Mouse (Mus musculus) midbrain, embryonic 12.5 days (tissue): ENCODE data around the gene Zic5. TPM values are rescaled to one million over a fixed set of nuclear protein-coding genes. Genes with fewer than 3 reads are reported as not detected.
"Not testable (repeated sequence)": the region's sequence is repeated elsewhere in the genome, so short reads cannot be mapped to it uniquely, and the experiment has no call there.

Source experiments
- ATAC-seq: fragments of 200-750 bp; cut with Nextera tagmentation; 2 replicates; pipeline ENCODE4 v1.8.0; 2017; ENCODE audit warnings: low read depth, moderate TSS enrichment, moderate library complexity; ENCODE audit not compliant: low FRiP score
- H3K27ac ChIP-seq: fragments of 300-500 bp; sonication (generic); replicated peaks from 2 replicates; pipeline ENCODE4 v1.5.1; 2016; ENCODE audit warnings: mild to moderate bottlenecking
- H3K27me3 ChIP-seq: fragments of 300-500 bp; sonication (generic); 2 replicates; pipeline ENCODE4 v1.6.1; 2016; ENCODE audit warnings: mild to moderate bottlenecking
- H3K36me3 ChIP-seq: fragments of 300-500 bp; sonication (generic); 2 replicates; pipeline ENCODE4 v1.6.1; 2016
- H3K4me1 ChIP-seq: fragments of 300-500 bp; sonication (generic); 2 replicates; pipeline ENCODE4 v1.6.1; 2016
- H3K4me2 ChIP-seq: fragments of 300-500 bp; sonication (generic); replicated peaks from 2 replicates; pipeline ENCODE4 v1.6.1; 2016; ENCODE audit warnings: mild to moderate bottlenecking, moderate library complexity
- H3K4me3 ChIP-seq: fragments of 300-500 bp; sonication (generic); 2 replicates; pipeline ENCODE4 v1.5.1; 2016; ENCODE audit warnings: mild to moderate bottlenecking
- H3K9ac ChIP-seq: fragments of 300-500 bp; sonication (generic); replicated peaks from 2 replicates; pipeline ENCODE4 v1.6.1; 2016; ENCODE audit warnings: mild to moderate bottlenecking, moderate library complexity
- H3K9me3 ChIP-seq: fragments of 300-500 bp; sonication (generic); 2 replicates; pipeline ENCODE4 v1.6.1; 2016; ENCODE audit warnings: mild to moderate bottlenecking
- WGBS: fragments of 180-500 bp; shearing (Covaris S2); methylation state at CpG from one replicate; pipeline ENCODE4 v1.1.7; 2016; 5-methylcytosine and 5-hydroxymethylcytosine counted together
- polyA plus RNA-seq: library from polyadenylated mRNA; unstranded; fragments of >200 nt; fragmentation: Nextera tagmentation; extraction: Ambion mirVana; gene quantifications from 2 replicates; pipeline ENCODE4 v1.2.1, GENCODE M21; 2016

The Zic5 gene
- polyA plus RNA-seq, 1 experiment from 2014 or later: 15.7 TPM

- peak overlapping the region; percentile 23 for H3K4me3 ChIP-seq
- peaks cover 31% of the 10 kb centered on the region for H3K4me1 ChIP-seq
- H3K27ac ChIP-seq: peak overlapping the region; percentile 99
- WGBS: 17% methylated on average over 10 of the region's 31 CpGs
- no peaks in the 10 kb centered on the region for H3K36me3 ChIP-seq
- peak overlapping the region; percentile 71 for H3K4me2 ChIP-seq
- no peaks in the 10 kb centered on the region for H3K9me3 ChIP-seq
- no peak for ATAC-seq
- H3K27me3 ChIP-seq: peaks cover 84% of the 10 kb centered on the region
- H3K9ac ChIP-seq: 0 out of 2 replicates have a peak overlapping the region, but pooled peaks have one; percentile 97
Measured at GRCm38 (mm10) chr14:122471449-122472085, 6.1 kb upstream of the Zic5 start.

GRCm38 (mm10) chr14:122468971-122469755 is 3.7 kb upstream of the Zic5 start:
- no peak for ATAC-seq
- peak overlapping the region; percentile 43; the same call in 1 of the 2 replicates for H3K27ac ChIP-seq

GRCm38 (mm10) chr14:122467926-122468841 is 2.7 kb upstream of the Zic5 start:
- H3K27me3 ChIP-seq: peaks cover 83% of the 10 kb centered on the region
- peaks cover 35% of the 10 kb centered on the region for H3K4me1 ChIP-seq
- H3K4me3 ChIP-seq: peak overlapping the region; percentile 19
- H3K4me2 ChIP-seq: peak overlapping the region; percentile 44
- no peak for ATAC-seq
- H3K27ac ChIP-seq: peak overlapping the region; percentile 43; the same call in 1 of the 2 replicates
- WGBS: 8% methylated on average over 23 of the region's 23 CpGs
- H3K9me3 ChIP-seq: no peaks in the 10 kb centered on the region
- no peaks in the 10 kb centered on the region for H3K36me3 ChIP-seq
- H3K9ac ChIP-seq: peak overlapping the region; percentile 40

More at GRCm38 (mm10) chr14:122468971-122469755, 3.7 kb upstream of the Zic5 start:
- H3K4me2 ChIP-seq: peak overlapping the region; percentile 44
- no peaks in the 10 kb centered on the region for H3K36me3 ChIP-seq
- H3K9me3 ChIP-seq: no peaks in the 10 kb centered on the region
- H3K9ac ChIP-seq: peak overlapping the region; percentile 40; the same call in 1 of the 2 replicates
- H3K4me1 ChIP-seq: peaks cover 40% of the 10 kb centered on the region
- WGBS: 4% methylated on average over 28 of the region's 28 CpGs
- H3K27me3 ChIP-seq: peaks cover 83% of the 10 kb centered on the region
- H3K4me3 ChIP-seq: peak overlapping the region; percentile 19

GRCm38 (mm10) chr14:122466756-122467362 is 1.4 kb upstream of the Zic5 start:
- H3K4me2 ChIP-seq: peak overlapping the region; percentile 78
- 0 out of 2 replicates have a peak overlapping the region, but pooled peaks have one; percentile 7 for H3K4me3 ChIP-seq
- no peak overlapping the region for H3K9ac ChIP-seq
- 44% methylated on average over 7 of the region's 7 CpGs for WGBS
- no peaks in the 10 kb centered on the region for H3K9me3 ChIP-seq
- H3K36me3 ChIP-seq: no peaks in the 10 kb centered on the region
- no peak overlapping the region for H3K27ac ChIP-seq
- peaks cover 38% of the 10 kb centered on the region for H3K4me1 ChIP-seq
- no peak for ATAC-seq
- H3K27me3 ChIP-seq: peaks cover 85% of the 10 kb centered on the region

- no peaks in the 10 kb centered on the region for H3K9me3 ChIP-seq
- H3K27me3 ChIP-seq: peaks cover 82% of the 10 kb centered on the region
- H3K4me3 ChIP-seq: peak overlapping the region; percentile 66
- H3K4me1 ChIP-seq: peaks cover 37% of the 10 kb centered on the region
- peak overlapping the region; percentile 56 for H3K9ac ChIP-seq
- ATAC-seq: no peak
- H3K27ac ChIP-seq: peak overlapping the region; percentile 96
- H3K4me2 ChIP-seq: peak overlapping the region; percentile 78
- 21% methylated on average over 13 of the region's 13 CpGs for WGBS
- no peaks in the 10 kb centered on the region for H3K36me3 ChIP-seq
Measured at GRCm38 (mm10) chr14:122465931-122466490, 534 bp upstream of the Zic5 start.

GRCm38 (mm10) chr14:122464351-122464762 is 1.1 kb downstream of the Zic5 start:
- Histone ChIP-seq H3K36me3 (no peaks in the 10 kb centered on the region), H3K4me3 (peak overlapping the region; percentile 66), H3K9ac (peak overlapping the region; percentile 84), H3K27me3 (peaks cover 88% of the 10 kb centered on the region), H3K9me3 (no peaks in the 10 kb centered on the region), H3K4me1 (peaks cover 35% of the 10 kb centered on the region), H3K4me2 (peak overlapping the region; percentile 78), H3K27ac (peak overlapping the region; percentile 96)
- peak; percentile 20 for ATAC-seq
- WGBS: 1% methylated on average over 54 of the region's 62 CpGs

- H3K4me3 ChIP-seq: peak overlapping the region; percentile 66
- peak; percentile 36 for ATAC-seq
- WGBS: under 1% methylated on average over 52 of the region's 58 CpGs
- not testable (repeated sequence) for H3K36me3 ChIP-seq, H3K9me3 ChIP-seq
- peak overlapping the region; percentile 96 for H3K27ac ChIP-seq
- peaks cover 33% of the 10 kb centered on the region for H3K4me1 ChIP-seq
- H3K4me2 ChIP-seq: peak overlapping the region; percentile 78
- peak overlapping the region; percentile 84 for H3K9ac ChIP-seq
- H3K27me3 ChIP-seq: peaks cover 87% of the 10 kb centered on the region
Measured at GRCm38 (mm10) chr14:122463734-122464341, 1.6 kb downstream of the Zic5 start.

- Histone ChIP-seq H3K4me2 (peak overlapping the region; percentile 78), H3K9me3 (no peaks in the 10 kb centered on the region), H3K27ac (peak overlapping the region; percentile 96), H3K27me3 (peaks cover 85% of the 10 kb centered on the region), H3K4me1 (peaks cover 33% of the 10 kb centered on the region), H3K4me3 (peak overlapping the region; percentile 66), H3K9ac (peak overlapping the region; percentile 84), H3K36me3 (no peaks in the 10 kb centered on the region)
- no peak for ATAC-seq
- under 1% methylated on average over 40 of the region's 40 CpGs for WGBS
Measured at GRCm38 (mm10) chr14:122463080-122463691, 2.3 kb downstream of the Zic5 start.

GRCm38 (mm10) chr14:122462689-122463079 is 2.8 kb downstream of the Zic5 start:
- peak overlapping the region; percentile 66 for H3K4me3 ChIP-seq
- peak overlapping the region; percentile 78 for H3K4me2 ChIP-seq
- H3K4me1 ChIP-seq: peaks cover 33% of the 10 kb centered on the region
- 5% methylated on average over 17 of the region's 17 CpGs for whole genome bisulfite sequencing
- peak overlapping the region; percentile 96 for H3K27ac ChIP-seq
- peak overlapping the region; percentile 84 for H3K9ac ChIP-seq
- ATAC-seq: no peak
- peaks cover 80% of the 10 kb centered on the region for H3K27me3 ChIP-seq
- H3K9me3 ChIP-seq: no peaks in the 10 kb centered on the region
- no peaks in the 10 kb centered on the region for H3K36me3 ChIP-seq

GRCm38 (mm10) chr14:122461966-122462365 is 3.5 kb downstream of the Zic5 start:
- Histone ChIP-seq H3K4me3 (peak overlapping the region; percentile 66), H3K27ac (peak overlapping the region; percentile 96), H3K36me3 (no peaks in the 10 kb centered on the region), H3K4me2 (peak overlapping the region; percentile 78), H3K4me1 (peaks cover 33% of the 10 kb centered on the region), H3K9me3 (no peaks in the 10 kb centered on the region), H3K27me3 (peaks cover 74% of the 10 kb centered on the region), H3K9ac (peak overlapping the region; percentile 84)
- 6% methylated on average over 9 of the region's 9 CpGs for WGBS
- no peak for ATAC-seq
